Mouse (Mus musculus) limb, embryonic 14.5 days (tissue): ENCODE measurements around the gene Gpr89. TPM values are rescaled to one million over a fixed set of nuclear protein-coding genes. Genes with fewer than 3 reads are reported as not detected.

Experiments used
- ATAC-seq: fragments of 200-750 bp; cut with Nextera tagmentation; 2 replicates; pipeline ENCODE4 v1.8.0; 2017; ENCODE audit warnings: low read depth, moderate number of reproducible peaks, moderate TSS enrichment; ENCODE audit not compliant: low FRiP score
- DNase-seq: peaks from one replicate; pipeline ENCODE4 v3.0.0-alpha.2; 2015; ENCODE audit warnings: low spot score
- H3K27ac ChIP-seq: fragments of 300-500 bp; sonication (generic); replicated peaks from 2 replicates; pipeline ENCODE4 v1.5.1; 2014; ENCODE audit warnings: low read depth, mild to moderate bottlenecking, low read length, moderate library complexity, mixed read lengths
- H3K27me3 ChIP-seq: fragments of 300-500 bp; sonication (generic); 2 replicates; pipeline ENCODE4 v1.6.1; 2014; ENCODE audit warnings: low read length, mixed read lengths; ENCODE audit not compliant: control insufficient read depth, insufficient read depth
- H3K36me3 ChIP-seq: fragments of 300-500 bp; sonication (generic); 2 replicates; pipeline ENCODE4 v1.6.1; 2014; ENCODE audit warnings: mild to moderate bottlenecking, low read length, moderate library complexity, mixed read lengths; ENCODE audit not compliant: control insufficient read depth, insufficient read depth
- H3K4me1 ChIP-seq: fragments of 300-500 bp; sonication (generic); 2 replicates; pipeline ENCODE4 v1.6.1; 2014; ENCODE audit warnings: antibody characterized with exemption, low read length, mixed read lengths; ENCODE audit not compliant: control insufficient read depth, insufficient read depth
- H3K4me2 ChIP-seq: fragments of 300-500 bp; sonication (generic); replicated peaks from 2 replicates; pipeline ENCODE4 v1.6.1; 2014; ENCODE audit warnings: low read depth, mild to moderate bottlenecking, low read length, moderate library complexity; ENCODE audit not compliant: severe bottlenecking
- H3K4me3 ChIP-seq: fragments of 300-500 bp; sonication (generic); replicated peaks from 2 replicates; pipeline ENCODE4 v1.5.1; 2014; ENCODE audit warnings: low read length
- H3K9ac ChIP-seq: fragments of 300-500 bp; sonication (generic); 2 replicates; pipeline ENCODE4 v1.6.1; 2014; ENCODE audit warnings: mild to moderate bottlenecking, low read depth, low read length, moderate library complexity; ENCODE audit not compliant: severe bottlenecking
- H3K9me3 ChIP-seq: fragments of 300-500 bp; sonication (generic); 2 replicates; pipeline ENCODE4 v1.6.1; 2016; ENCODE audit warnings: low read length; ENCODE audit not compliant: control insufficient read depth
- POLR2A ChIP-seq: fragments of 200-500 bp; IDR thresholded peaks from 2 replicates; pipeline ENCODE4 v1.8.0; 2012; ENCODE audit warnings: inconsistent platforms, mild to moderate bottlenecking, moderate library complexity, borderline replicate concordance; ENCODE audit not compliant: insufficient read depth, insufficient read length; ENCODE audit errors: extremely low read depth
- WGBS: fragments of 180-500 bp; shearing (Covaris S2); extraction: QIAGEN DNeasy Blood & Tissue Kit; methylation state at CpG from one replicate; pipeline ENCODE4 v1.1.7; 2014; 5-methylcytosine and 5-hydroxymethylcytosine counted together
- polyA plus RNA-seq, 2 experiments: library from polyadenylated mRNA; depleted of rRNA in 1 of 2; stranded (reverse) in 1 of 2; unstranded in 1 of 2; fragments of >200 nt; fragmentation: Nextera tagmentation in 1 of 2; extraction: Ambion mirVana in 1 of 2; gene quantifications; 2 replicates each; pipeline versions ENCODE4 v1.2.1 to v1.2.3; 2012 to 2014

Gpr89 gene
- polyA plus RNA-seq, 2 experiments: 15.8 to 43.5 TPM

DNA sequence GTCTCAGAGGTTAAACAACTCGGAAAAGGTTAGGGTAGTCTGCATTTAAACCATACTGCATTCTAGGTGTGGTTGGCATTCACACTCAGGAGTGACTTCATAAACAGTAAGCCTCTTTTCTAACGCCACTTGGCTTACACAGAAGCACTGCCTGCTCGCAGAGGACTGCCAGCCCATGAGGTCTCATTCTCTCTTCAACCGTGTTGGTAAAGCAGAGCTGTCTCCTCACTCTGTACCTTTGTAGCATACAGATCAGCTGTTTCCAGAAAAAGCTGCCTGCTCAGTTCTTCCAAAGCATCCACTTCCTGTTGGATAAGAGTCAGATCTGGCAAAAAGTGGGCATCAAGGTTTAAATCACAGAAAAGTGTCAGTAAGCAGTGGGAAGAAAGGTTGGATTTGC is 24.8 kb downstream of the Gpr89 start:
- no peak overlapping the region for H3K4me2 ChIP-seq
- no peaks in the 10 kb centered on the region for H3K27me3 ChIP-seq
- DNase-seq (no peak), ATAC-seq (no peak)
- peaks cover 57% of the 10 kb centered on the region for H3K36me3 ChIP-seq
- 88% methylated on average over 4 of the region's 4 CpGs for WGBS
- H3K4me3 ChIP-seq: no peak overlapping the region
- no peaks in the 10 kb centered on the region for H3K9me3 ChIP-seq
- H3K4me1 ChIP-seq: no peaks in the 10 kb centered on the region
- TF ChIP-seq POLR2A: no peak
- H3K27ac ChIP-seq: no peak overlapping the region
- no peak overlapping the region for H3K9ac ChIP-seq

- no peak for TF ChIP-seq POLR2A
- 85% methylated on average over 9 of the region's 9 CpGs for WGBS
Observed at GRCm38 (mm10) chr3:96879536-96879935, 25.6 kb downstream of the Gpr89 start.

DNA sequence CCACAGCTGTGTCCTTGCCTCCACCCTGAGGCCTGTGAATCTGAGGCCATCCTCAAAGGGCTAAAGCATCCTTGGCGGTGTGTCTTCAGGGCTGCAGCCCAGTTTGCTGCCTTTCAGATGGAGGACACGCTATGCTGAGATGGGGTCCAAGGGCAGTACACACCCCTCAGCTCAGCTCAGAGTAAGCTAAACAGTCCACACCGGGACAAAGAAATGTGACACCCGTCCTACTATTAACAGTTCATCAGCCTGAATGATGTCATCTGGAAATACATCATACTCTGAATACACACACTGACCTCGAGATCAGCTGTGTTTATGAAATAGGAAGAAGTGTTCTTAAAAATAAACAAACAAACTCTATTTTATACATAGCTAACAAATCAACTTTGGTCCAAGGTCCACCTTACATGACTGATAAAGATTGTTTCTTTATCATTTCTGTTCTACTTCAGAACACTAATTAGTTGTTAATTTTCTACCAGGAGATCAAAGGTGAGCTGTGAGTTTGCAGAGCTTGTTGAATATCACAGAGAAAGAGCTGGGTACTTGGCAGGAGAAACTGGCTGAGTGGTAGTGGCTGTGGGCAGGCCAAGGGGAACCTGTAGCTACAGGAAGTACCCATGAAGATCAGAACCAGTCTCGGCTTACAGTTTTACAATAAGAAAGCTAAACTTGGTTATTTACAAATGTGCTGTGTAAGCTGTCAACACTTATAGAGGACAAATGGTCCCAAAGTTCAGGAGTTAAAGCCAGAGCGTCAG is 30.2 kb downstream of the Gpr89 start:
- no peak overlapping the region for H3K4me3 ChIP-seq
- H3K36me3 ChIP-seq: peaks cover 65% of the 10 kb centered on the region
- no peaks in the 10 kb centered on the region for H3K4me1 ChIP-seq
- no peak overlapping the region for H3K4me2 ChIP-seq
- no peaks in the 10 kb centered on the region for H3K9me3 ChIP-seq
- 80% methylated on average over 7 of the region's 7 CpGs for WGBS
- no peak overlapping the region for H3K27ac ChIP-seq
- no peak for TF ChIP-seq POLR2A
- DNase-seq (no peak), ATAC-seq (no peak)
- no peak overlapping the region for H3K9ac ChIP-seq
- H3K27me3 ChIP-seq: no peaks in the 10 kb centered on the region

More at GRCm38 (mm10) chr3:96879536-96879935, 25.6 kb downstream of the Gpr89 start:
- H3K4me1 ChIP-seq: no peaks in the 10 kb centered on the region
- peaks cover 64% of the 10 kb centered on the region for H3K36me3 ChIP-seq
- H3K27me3 ChIP-seq: no peaks in the 10 kb centered on the region
- no peak for DNase-seq
- H3K4me3 ChIP-seq: no peak overlapping the region
- ATAC-seq: no peak
- H3K4me2 ChIP-seq: no peak overlapping the region
- H3K27ac ChIP-seq: no peak overlapping the region
- H3K9me3 ChIP-seq: no peaks in the 10 kb centered on the region
- no peak overlapping the region for H3K9ac ChIP-seq

- WGBS: 95% methylated on average over 8 of the region's 8 CpGs
- ATAC-seq (no peak), DNase-seq (no peak)
- Histone ChIP-seq H3K9ac (no peak overlapping the region), H3K36me3 (peaks cover 66% of the 10 kb centered on the region), H3K4me3 (no peak overlapping the region), H3K27ac (no peak overlapping the region), H3K9me3 (no peaks in the 10 kb centered on the region), H3K4me1 (no peaks in the 10 kb centered on the region), H3K4me2 (no peak overlapping the region), H3K27me3 (no peaks in the 10 kb centered on the region)
- TF ChIP-seq POLR2A: no peak
Observed at GRCm38 (mm10) chr3:96872501-96872900, 32.6 kb downstream of the Gpr89 start.

DNA sequence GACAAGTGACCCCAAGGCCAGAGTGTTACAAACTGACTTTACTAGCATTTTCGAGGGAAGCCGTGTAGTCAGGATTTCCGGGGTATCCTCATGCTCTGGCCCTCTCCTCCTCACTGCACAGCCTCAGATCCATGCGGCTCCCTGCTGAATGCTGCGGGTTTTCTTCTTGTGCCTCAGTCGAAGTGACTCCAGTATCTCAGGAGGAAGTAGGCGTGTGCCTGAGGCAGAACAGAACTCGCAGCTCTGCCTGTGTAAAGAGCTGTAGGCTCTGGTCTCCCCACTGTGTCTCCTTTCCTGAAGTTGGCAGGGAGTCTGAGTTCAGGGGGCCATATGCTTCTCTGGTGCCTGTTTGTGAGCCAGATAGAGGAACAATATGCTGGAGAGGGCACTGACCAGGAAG is 34.1 kb downstream of the Gpr89 start:
- no peak overlapping the region for H3K9ac ChIP-seq
- no peak overlapping the region for H3K4me3 ChIP-seq
- ATAC-seq (no peak), DNase-seq (no peak)
- no peaks in the 10 kb centered on the region for H3K4me1 ChIP-seq
- H3K4me2 ChIP-seq: no peak overlapping the region
- H3K27ac ChIP-seq: no peak overlapping the region
- TF ChIP-seq POLR2A: no peak
- peaks cover 66% of the 10 kb centered on the region for H3K36me3 ChIP-seq
- WGBS: 87% methylated on average over 8 of the region's 8 CpGs
- H3K27me3 ChIP-seq: no peaks in the 10 kb centered on the region
- H3K9me3 ChIP-seq: no peaks in the 10 kb centered on the region
